Mouse (Mus musculus) left cerebral cortex, adult 18-20 months (tissue): Measurements from ENCODE around the gene Etnk2. TPM values are rescaled to one million over a fixed set of nuclear protein-coding genes. Genes with fewer than 3 reads are reported as not detected.
"Not testable (repeated sequence)": the region's sequence is repeated elsewhere in the genome, so short reads cannot be mapped to it uniquely, and the experiment has no call there.

ENCODE experiments used
- DNase-seq, 2 experiments: peaks; one replicate each; pipeline ENCODE4 v3.0.0; 2021 to 2022; ENCODE audit warnings: low spot score in 2 of 2, mixed read lengths in 1 of 2
- long read RNA-seq, 2 experiments: library from polyadenylated mRNA; stranded (forward); transcript quantifications; one replicate each; pipeline ENCODE4 v2.0.0; 2021
- total RNA-seq, 2 experiments: library from RNA; stranded (reverse); gene quantifications; 2 replicates each; pipeline ENCODE4 v1.2.3; 2021

The Etnk2 gene
- total RNA-seq = 10 to 100 TPM; 11.2 to 11.6 TPM
- long read RNA-seq, experiment 1, transcript Etnk2-203 (8 exons, 2,297 nt) = major isoform, 8 of 22 reads
- long read RNA-seq, experiment 1, partial matches to known transcripts = 4 of 22 reads
- long read RNA-seq, experiment 1, other reads (novel, unspliced or antisense) = 9 of 22 reads
- long read RNA-seq, experiment 2, partial matches to known transcripts = 2 of 10 reads
- long read RNA-seq, experiment 2, other reads (novel, unspliced or antisense) = 3 of 10 reads

- peak; percentile 70 to 75 for DNase-seq
These were observed at the start of gene Etnk2 for GRCm38 (mm10) chr1:133363276-133364021. Gene Etnk2, plus strand, starts transcription at chr1:133363572.

GRCm38 (mm10) chr1:133314364-133314763, 49.0 kb upstream of the Etnk2 start:
- DNase-seq = peak; percentile 70 to 75

GRCm38 (mm10) chr1:133315775-133316174, 47.6 kb upstream of the Etnk2 start:
- no peak for DNase-seq

- DNase-seq = no peak
These were observed 46.8 kb upstream of the Etnk2 start for GRCm38 (mm10) chr1:133316577-133316976.

- no peak for DNase-seq
These were observed 46.2 kb upstream of the Etnk2 start for GRCm38 (mm10) chr1:133317149-133317548.

- DNase-seq = no peak
These were observed 42.0 kb upstream of the Etnk2 start, which contains the start of gene Kiss1 for GRCm38 (mm10) chr1:133321267-133321925. Gene Kiss1, plus strand, starts transcription at chr1:133321875.

- DNase-seq = no peak
These were observed 40.0 kb upstream of the Etnk2 start for GRCm38 (mm10) chr1:133323333-133323732.

GRCm38 (mm10) chr1:133325951-133326350, 37.4 kb upstream of the Etnk2 start:
- DNase-seq = no peak

GRCm38 (mm10) chr1:133327094-133327493, 36.3 kb upstream of the Etnk2 start:
- no peak for DNase-seq

GRCm38 (mm10) chr1:133328299-133328795, 35.0 kb upstream of the Etnk2 start:
- DNase-seq = no peak

- DNase-seq = no peak
These were observed 34.3 kb upstream of the Etnk2 start for GRCm38 (mm10) chr1:133328896-133329637.

GRCm38 (mm10) chr1:133329638-133329964, 33.8 kb upstream of the Etnk2 start:
- DNase-seq = no peak

GRCm38 (mm10) chr1:133331142-133331541, 32.2 kb upstream of the Etnk2 start:
- DNase-seq = no peak

- peak in 1 of 2 experiments; percentile 38 for DNase-seq
These were observed 30.5 kb upstream of the Etnk2 start for GRCm38 (mm10) chr1:133332656-133333430.

GRCm38 (mm10) chr1:133333937-133334336, 29.4 kb upstream of the Etnk2 start:
- no peak for DNase-seq

- DNase-seq = not testable (repeated sequence)
These were observed 23.0 kb upstream of the Etnk2 start for GRCm38 (mm10) chr1:133340403-133340802.

- no peak for DNase-seq
These were observed 19.0 kb upstream of the Etnk2 start for GRCm38 (mm10) chr1:133344357-133344756.

- no peak for DNase-seq
These were observed 16.8 kb upstream of the Etnk2 start for GRCm38 (mm10) chr1:133346531-133346930.

- no peak for DNase-seq
These were observed 16.1 kb upstream of the Etnk2 start for GRCm38 (mm10) chr1:133347226-133347625.
